Mouse (Mus musculus) heart, adult 2 months (tissue): ENCODE results near the gene Map4k4.

Experiments used
- CTCF ChIP-seq: fragments of 200-600 bp; IDR thresholded peaks from 2 replicates; pipeline ENCODE4 v1.8.1; 2022; ENCODE audit warnings: antibody characterized with exemption, mild to moderate bottlenecking, moderate library complexity
- EP300 ChIP-seq: fragments of 200-500 bp; IDR thresholded peaks from 2 replicates; pipeline ENCODE4 v1.6.1; 2011; ENCODE audit warnings: low read depth, low read length, control low read depth; ENCODE audit not compliant: insufficient read depth
- POLR2A ChIP-seq: fragments of 200-500 bp; IDR thresholded peaks from 2 replicates; pipeline ENCODE4 v1.6.1; 2011; ENCODE audit warnings: mild to moderate bottlenecking, low read depth, low read length, control low read depth; ENCODE audit not compliant: insufficient read depth

- TF ChIP-seq CTCF (no peak), EP300 (no peak), POLR2A (no peak)
These were observed 11.3 kb upstream of the Map4k4 start for GRCm38 (mm10) chr1:39889429-39889828.
